Mouse (Mus musculus) kidney, postnatal 4 days (tissue): Measurements from ENCODE around the gene Pbld1.
"Not testable (repeated sequence)": the region's sequence is repeated elsewhere in the genome, so short reads cannot be mapped to it uniquely, and the experiment has no call there.

Experiments used
- DNase-seq, 2 experiments: peaks; one replicate each; pipeline ENCODE4 v3.0.0; 2021; ENCODE audit warnings: mixed read lengths in 2 of 2

The Pbld1 gene

DNA sequence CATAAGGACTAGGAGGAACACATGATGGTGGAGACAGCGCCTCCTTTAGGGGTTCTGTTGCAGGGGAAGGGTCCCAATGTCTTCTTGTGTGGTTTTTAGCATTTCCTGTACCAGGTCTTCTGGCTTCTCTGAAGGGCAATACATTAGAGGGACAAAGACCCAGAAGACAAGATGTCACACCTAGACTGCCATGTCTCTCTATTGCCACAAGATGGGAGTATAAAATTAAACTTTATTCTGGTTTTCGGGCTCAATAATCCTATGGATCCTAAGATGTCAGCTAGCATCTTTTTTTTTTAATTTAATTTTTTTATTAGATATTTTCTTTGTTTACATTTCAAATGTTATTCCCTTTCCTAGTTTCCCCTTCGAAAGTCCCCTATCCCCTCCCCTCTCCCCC is 16.8 kb upstream of the Pbld1 start:
- no peak for DNase-seq

DNA sequence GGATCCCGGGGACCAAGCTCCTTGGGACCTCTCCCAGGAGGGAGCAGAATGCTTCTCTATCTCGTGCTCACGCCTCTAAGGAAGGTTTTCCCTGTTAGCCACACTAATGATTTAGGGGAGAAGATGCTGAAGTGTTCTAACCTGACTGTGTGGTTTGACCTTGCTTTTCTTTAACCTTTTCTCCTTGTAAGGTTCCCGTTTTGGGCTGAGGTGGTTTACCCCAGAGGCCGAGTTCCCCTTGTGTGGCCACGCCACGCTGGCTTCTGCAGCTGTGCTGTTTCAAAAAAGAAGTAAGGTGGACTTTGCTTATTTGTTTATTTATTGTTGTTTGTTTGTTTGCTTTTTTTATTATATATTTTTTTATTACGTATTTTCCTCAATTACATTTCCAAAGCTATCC is 12.2 kb upstream of the Pbld1 start:
- no peak for DNase-seq

DNA sequence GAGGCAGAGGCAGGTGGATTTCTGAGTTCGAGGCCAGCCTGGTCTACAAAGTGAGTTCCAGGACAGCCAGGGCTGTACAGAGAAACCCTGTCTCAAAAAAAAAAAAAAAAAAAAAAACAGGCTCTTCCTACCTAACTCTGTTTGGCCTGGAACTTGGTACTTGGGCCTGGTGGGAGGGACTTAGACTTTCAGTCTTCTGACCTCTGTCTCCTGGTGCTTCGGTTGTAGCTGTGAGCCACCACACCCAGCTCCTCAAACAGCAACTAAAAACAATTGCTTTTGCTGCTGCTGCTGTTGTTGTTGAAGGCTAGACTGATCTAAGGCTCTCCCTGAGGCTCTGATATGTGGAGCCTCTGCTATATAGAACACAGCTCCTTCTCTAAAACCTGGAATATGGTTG is 10.9 kb upstream of the Pbld1 start:
- no peak for DNase-seq

DNA sequence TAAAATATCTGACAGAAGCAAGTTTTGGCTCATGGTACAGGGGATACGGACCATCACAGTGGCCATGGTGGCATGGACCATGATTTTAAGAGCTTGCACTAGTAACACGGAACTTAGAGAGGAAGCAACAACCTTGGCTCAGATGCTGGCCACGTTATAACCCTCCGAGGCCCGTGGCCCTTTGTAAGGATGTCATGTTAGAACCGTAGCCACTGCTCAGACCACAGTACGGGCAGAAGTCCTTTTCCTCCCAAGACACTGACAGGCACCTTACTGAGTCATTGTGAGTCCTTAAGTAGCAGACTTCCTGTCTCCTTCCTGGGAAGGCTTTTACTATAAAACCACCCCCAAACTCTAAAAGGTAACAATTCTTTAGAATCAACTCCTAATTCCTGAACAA is 8.7 kb upstream of the Pbld1 start:
- DNase-seq: no peak

DNA sequence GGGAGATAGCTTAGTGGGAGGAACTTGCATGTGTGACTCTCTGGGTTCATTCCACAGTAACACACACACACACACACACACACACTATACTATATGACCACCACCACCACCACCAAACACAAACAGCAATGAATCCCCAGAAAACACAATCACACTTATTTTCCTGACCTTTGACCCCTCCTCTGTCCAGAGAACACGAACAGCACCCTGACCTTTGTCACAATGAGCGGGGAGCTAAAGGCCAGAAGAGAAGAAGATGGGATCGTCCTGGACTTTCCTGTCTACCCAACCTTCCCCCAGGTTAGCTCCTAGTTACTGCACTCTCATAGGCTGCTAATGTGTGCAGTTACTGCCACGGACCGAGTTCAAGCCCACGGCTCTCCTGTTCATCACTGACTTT is 8.0 kb upstream of the Pbld1 start:
- DNase-seq: no peak

DNA sequence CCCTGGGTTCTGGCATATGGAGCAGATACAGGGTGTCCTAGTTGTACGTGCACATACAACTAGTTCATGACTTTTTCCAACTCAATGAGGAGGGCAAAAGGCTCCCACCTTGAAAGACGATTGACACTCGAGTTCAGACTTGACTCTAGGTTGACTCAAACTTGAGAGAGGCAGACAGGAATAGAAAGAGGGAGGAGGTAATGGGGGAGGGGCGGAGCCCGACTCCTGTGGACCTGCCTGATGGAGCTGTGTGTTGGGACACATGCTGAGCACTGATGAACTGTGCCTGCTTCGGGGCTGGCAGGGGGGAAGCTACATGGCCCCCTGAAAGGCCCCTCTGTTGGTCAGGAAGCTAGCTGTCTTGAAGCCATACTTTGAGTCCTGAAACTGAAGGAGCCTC is 7.0 kb upstream of the Pbld1 start:
- DNase-seq: no peak

DNA sequence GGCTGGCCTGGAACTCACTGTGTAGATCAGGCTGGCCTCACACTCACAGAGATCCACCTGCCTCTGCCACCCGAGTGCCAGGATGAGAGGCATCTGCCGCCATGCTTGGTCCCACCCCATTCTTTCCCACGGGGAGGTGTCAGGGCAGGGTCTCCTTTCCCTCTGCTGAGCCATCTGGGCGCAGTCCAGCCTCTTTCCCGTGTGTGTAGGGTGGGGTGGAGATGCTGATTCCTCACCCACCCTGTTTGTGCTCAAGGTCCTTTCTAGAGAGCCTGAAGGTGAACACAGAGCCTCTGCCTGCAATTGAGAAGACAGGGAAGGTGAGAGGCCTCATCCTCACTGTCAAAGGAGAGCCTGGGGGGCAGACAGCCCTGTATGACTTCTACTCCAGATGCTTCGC is 5.9 kb upstream of the Pbld1 start:
- not testable (repeated sequence) for DNase-seq

DNA sequence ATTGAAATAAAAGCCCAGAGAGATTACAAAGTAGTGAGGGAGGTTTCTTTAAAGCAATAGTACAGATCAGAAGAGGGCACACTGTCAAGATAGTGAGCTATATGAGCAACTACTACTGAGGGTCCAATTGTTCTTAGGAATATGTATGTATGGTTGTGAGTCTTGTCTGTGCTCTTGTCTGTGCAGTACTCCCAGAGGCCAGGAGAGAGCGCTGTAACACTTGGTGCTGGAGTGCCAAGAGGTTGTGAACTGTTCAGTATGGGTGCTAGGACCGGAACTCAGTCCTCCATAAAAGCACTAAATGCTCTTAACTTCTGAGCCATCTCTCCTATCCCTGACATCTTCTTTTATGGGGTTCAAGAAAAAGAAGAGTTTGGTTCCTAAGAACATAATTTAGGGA is 5.4 kb upstream of the Pbld1 start:
- no peak for DNase-seq

DNA sequence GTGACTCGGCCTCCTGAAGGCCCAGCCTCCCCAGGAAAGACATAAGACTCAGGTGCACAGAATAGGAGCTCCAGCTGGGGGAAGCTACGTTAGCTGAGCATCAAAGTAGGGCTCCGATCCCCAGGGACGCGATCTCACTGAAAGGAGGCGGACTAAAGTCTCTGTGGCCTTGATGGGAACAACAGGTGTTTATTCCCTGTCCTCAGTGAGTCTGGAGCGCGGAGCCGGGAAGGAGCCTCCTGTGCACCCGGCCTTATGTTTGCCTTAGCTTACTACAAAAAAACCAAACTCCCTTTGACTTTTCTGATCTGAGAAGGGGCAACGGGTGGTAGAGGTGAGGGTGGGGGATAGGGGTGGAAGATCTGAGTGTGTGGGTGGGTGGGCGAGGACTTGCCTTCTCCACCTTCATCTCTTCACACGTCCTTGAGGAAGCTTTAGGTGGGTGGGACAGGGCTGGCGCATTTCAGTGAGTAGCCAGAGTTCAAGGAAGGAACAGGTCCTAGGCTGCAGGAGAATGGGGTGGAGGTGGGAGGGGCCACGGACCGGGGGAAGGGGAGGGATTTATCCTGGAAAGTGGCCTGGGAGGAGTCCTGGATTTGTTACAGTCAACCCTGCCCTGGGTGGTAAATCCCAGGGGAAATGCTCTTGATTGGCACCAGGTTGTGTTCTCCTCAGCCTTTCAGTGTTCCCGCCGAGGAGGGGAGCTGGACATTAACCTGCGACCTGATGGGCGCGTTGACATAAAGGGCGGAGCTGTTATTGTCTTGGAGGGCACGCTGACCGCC is 2.8 kb upstream of the Pbld1 start:
- DNase-seq: peak; percentile 53 to 61

DNA sequence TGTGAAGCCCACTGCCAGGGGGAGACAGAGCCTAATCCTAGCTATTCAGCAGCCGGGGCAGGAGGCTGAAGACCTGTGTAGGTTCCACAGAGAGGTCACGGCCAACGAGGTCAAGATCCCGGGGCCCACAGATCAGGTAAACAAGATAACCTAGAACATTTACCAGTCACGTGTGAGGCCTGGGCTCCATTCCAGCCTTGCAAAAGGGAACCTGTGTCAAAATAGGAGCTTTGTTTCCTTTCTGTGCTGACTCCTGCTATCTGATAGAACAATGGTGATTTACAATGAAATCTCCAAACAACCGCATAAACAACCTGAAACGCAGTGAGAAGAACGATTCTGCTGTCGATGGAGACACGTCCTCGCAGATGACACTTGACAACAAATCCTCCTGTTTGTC is 444 bp downstream of the Pbld1 start:
- peak; percentile 42 to 58 for DNase-seq

DNA sequence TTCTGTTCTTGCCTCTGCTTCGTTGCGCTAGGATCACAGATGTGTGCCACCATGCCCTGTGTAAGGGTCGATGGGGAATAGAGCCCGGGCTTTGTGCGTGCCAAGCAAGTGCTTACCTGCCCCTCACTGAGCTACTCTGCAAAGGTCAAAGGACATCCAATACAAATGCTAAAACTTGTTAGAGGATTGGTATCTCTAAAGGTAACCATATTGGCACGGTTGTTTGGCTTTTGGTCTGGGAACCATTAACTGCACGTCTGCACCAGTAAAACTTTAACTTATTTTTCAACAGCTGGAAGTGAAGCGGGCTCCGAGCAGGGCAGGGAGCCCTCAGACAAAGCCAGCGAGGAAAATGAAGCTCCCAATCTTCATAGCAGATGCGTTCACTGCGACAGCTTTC is 1.3 kb downstream of the Pbld1 start:
- DNase-seq: peak in 1 of 2 experiments; percentile 38

DNA sequence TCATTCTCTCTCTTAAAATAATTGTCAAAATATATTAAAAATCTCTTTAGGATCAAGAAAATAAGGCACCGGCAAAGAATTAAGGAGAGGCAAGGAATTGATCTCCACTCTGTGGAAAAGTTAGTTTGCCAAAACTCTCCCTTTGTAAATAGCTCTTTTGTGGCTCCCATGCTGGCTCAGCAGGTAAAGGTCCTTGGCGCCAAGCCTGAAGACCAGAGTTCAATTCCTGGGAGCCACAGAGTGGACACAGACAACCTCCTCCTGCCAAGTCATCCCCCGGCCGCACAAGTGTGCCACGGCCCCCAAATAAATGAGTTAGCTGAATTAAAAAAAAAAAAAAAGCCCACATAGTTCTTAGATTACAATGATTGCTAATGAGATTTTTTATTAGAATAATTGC is 2.7 kb downstream of the Pbld1 start:
- DNase-seq: no peak

DNA sequence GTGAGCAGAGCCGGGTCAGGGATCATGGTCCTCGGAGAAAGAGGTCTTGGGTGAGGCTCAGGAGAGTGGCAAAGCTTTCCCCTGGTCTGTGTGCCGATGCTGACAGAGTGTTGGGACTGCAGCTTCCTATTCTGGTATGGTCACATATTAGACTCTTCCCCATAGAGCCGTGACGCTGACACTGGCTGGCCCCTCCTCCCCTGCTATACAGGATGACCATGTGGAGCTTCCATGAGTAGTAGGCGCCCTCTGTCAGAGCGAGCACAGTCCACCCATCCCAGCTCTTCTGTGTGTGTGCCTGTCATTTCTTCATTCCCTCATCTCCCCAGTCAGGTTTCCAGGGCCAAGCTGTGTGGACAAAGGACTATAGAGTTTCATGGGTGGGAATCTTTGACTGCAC is 3.4 kb downstream of the Pbld1 start:
- DNase-seq: no peak

DNA sequence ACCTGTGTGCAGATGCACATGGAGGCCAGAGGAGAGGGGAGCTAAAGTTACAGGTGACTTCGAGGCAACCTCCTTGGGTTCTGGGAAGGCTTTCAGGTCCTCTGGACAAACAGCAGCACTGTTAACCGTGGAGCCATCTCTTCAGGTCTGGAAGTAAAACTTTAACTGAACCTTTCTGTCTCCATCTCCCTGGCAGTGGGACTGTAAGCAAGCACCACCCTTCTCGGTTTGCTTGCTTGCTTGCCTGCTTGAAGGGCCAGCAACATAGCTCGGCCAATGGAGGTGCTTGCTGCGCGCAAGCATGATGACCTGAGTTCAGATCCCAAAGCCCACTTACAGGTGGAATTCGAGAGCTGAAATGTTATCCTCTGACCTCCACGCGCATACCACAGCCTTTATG is 4.6 kb downstream of the Pbld1 start:
- no peak for DNase-seq

DNA sequence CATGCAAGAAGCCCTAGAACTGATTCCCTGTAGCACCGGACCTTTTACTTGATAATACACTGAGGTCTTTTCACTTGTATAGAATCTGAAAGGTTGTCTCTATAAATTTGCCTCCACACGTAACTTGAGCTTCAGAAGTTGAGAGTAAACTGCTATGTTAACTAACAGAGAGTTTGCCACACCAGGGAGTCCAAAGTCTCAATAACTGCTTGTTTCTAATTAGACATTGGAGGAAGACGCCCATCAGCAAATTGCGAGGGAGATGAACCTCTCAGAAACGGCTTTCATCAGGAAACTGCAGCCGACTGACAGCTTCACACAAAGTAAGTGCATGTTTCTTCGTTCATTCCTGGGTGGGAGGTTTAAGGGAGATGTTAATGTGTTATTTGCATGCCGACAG is 5.6 kb downstream of the Pbld1 start:
- no peak for DNase-seq

DNA sequence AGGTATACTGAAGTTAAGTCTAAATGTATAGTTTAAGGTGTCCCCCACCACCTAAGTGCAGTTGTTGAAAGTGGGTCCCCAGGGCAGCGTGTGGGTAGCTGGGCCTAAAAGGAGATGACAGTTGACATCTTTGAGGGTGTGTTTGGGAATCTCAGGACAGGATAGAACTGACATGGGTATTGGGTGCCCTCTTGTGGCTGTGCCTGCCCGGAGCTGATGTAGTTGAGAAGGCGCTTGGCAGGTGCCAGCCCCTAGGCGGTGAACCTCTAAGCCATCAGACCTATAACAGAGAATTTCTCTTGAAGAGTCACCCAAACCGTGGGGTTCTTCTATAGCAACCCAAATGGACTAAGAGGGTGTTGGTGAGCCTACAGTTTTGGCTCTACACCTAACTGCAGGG is 6.0 kb downstream of the Pbld1 start:
- DNase-seq: peak; percentile 88 to 91

DNA sequence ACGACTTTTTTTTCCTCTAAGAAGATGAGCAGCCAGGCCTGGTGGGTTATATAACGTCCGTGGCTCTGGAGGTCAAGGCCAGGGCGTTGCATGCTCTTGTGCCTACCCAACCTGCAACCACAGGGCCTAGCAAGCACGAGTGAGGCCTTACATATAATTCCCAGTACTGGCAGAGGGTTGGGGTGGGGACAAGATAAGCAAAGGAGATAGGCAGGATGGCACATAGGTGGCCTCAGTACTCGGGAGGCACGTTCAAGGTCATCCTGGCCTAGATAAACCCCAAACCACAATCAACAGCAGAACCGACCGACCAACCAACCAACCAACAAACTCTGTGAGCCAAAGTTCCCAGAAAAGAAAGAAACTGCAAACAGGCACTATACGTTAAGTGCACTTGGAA is 26.3 kb downstream of the Pbld1 start:
- no peak for DNase-seq

DNA sequence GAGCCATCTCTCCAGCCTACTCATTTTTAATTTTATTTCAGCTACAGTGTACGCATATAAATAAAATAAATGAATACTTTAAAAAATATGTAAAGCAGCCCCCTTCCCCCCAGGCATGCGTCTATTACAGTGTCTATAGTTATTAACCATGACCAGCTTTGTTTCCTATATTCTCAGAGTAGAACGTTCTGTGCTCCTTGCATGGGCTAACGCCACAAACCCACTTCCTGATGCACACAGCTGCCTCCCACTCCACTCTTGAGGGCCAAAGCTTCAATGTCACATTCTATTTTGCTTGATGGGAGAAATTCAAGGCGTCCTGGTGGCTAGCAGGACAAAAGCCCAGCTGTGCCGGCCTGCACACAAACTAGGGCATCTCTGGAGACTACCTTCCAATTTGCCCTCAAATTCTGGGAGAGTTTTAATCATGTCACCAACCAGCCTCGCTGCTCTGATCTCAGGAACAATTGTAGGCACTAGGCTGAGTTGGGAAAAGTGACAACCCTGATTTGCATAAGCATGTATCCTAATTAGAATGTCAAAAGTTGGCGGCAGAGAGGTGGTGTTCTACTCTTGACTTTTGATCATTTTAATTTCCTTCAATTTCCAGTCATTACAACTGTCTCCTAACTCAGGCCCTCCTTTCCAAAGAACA is 29.3 kb downstream of the Pbld1 start:
- no peak for DNase-seq

DNA sequence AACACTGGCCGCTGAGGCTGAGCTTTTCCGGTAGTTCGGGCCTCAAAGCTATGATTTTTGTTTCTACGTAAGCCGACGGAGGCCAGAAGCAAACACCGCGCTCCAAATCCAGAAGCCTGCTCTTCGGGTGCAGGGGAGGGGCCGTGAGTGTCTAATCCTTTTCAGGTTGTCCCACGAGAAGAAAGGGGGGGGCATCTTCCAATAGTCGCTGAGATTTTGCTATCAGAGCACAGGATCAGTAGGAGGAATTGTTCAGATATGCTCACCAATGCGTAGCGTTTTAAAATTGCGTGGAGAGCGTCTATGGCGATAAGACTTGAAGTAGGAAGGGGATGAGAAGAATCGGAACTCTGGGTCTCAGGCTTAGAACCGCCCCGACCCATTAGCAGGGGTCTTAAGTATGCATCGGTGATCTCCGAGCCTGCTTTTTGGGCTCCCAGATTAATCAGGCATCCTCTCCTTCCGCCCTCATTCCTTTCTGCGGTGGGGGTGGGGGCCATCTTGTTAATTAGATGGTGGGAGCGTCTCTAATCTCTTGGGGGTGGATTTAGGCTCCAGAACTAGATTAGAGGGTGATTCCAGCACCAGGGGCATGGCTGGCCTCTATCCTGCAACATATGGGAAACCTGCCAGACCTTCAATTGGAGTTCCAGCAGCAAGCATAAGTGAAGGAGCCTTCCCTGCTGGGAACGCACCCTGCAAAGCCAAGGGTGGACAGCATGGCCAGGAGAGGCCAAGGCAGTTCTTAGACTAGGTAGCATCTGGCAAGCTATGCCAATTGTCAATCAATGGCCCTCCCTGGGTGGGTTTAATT is 30.0 kb downstream of the Pbld1 start:
- DNase-seq: peak; percentile 21 to 37

DNA sequence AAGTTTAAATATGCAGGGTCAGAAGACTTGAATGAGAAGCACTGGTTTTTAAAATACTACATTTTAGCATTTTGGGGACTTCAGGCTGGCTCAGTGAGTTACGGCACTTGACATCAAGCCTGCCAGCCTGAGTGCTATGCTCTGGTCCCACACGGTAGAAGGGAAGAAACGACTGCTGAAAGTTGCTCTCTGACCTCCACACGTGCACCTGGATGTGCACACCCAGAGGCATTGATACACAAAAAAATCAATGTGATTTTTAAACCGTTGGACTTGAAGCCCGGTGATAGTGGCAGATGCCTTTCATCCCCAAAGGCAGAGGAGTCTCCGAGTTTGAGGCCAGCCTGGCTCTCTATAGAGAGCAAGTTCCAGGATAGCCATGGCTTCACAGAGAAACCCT is 32.0 kb downstream of the Pbld1 start:
- DNase-seq: no peak

DNA sequence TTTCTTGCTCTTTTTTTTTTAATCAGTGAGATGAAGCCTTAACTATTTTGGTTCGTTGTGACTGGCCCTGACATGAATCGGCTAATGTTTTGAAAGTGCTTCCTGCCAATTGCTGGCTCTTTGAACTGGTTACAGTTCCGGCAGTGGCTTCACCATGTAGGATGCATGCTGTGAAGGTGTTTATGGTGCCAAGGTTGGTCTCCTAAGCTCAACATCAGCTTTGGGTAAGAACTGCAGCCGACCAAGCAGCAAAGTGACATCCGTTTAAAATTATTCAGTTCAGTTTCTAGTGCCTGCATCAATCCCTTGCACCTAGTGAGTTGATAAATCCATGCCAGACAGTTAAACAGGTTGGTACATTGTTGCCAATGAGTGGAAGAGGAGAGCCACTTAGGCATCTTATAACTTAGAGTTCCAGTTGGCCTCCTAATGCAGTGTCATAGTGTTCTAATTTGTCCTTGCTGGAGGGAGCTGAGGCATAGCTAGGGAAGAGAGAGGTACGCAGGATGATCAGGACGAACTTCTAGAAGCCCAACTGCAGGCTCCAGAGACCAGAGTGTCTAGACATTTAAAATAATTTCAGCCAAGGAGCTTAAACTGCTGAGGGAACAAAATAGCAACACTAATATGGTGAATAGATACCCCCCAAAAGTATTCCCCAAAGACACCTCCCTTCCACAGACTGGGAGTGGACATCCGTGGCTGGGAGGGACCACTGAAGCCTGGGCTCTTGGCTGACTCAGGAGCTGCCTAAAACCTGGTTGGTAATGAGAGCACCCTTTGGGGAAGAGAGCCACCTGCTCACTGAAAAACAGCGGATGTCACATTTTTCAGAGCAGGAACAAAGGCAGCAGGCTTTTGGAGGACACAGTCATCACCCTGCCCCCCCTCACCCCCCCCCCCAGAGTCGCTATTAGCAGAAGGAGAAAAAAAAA is 32.9 kb downstream of the Pbld1 start:
- no peak for DNase-seq

DNA sequence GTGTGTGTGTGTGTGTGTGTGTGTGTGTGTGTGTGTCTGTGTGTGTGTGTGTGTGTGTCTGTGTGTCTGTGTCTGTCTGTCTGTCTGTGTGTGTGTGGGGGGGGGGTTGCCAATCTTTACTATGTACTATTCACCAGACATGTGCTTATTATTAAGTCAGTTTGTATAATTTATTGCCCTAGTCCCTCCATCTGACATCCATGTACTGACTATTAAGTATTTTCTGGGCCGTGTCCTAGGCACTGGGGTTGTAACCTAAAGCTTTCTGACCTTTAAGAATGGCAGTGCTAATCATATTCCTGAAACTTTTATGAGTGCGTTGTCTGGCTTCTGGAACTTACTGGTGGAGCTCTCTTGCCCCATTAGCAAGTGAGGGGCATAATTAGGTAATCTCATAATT is 36.8 kb downstream of the Pbld1 start:
- DNase-seq: no peak

DNA sequence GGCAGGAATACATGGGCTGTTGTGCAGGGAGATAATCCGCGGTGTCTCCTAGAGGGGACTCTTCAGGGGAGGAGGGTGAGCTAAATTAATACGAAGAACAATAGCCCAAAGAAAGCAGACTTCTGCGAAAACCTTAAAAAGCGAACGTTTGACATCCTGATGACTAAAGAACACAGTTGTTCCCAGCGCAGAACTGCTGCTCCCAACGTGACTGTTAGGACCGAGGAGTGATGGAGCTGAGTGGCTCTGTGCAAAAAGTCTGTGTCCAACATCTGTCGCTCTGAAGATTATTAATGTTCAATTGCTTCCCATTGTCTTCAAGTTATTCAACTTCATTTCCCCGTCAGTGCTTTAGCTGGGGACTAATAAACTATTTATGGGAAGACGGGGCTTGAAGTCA is 38.2 kb downstream of the Pbld1 start:
- no peak for DNase-seq
